Mouse (Mus musculus): ENCODE measurements around the gene Tstd1.

The Tstd1 gene

GRCm38 (mm10) chr1:171419291-171419882, 715 bp downstream of the Tstd1 start:
- no peak for DNase-seq (ENCODE audit: low spot score in 2 of 2)

GRCm38 (mm10) chr1:171419905-171420304, 1.2 kb downstream of the Tstd1 start:
- DNase-seq (ENCODE audit: low spot score in 2 of 2) = no peak

- no peak for DNase-seq (ENCODE audit: low spot score in 2 of 2)
These were observed 3.9 kb downstream of the Tstd1 start for GRCm38 (mm10) chr1:171422504-171423095.

- DNase-seq (ENCODE audit: low spot score in 2 of 2) = no peak
These were observed 6.0 kb downstream of the Tstd1 start for GRCm38 (mm10) chr1:171424638-171425037.

GRCm38 (mm10) chr1:171425126-171425525, 6.5 kb downstream of the Tstd1 start:
- no peak for DNase-seq (ENCODE audit: low spot score in 2 of 2)

GRCm38 (mm10) chr1:171432158-171432557, 13.5 kb downstream of the Tstd1 start:
- no peak for DNase-seq (ENCODE audit: low spot score in 2 of 2)

GRCm38 (mm10) chr1:171435288-171435814, 16.7 kb downstream of the Tstd1 start:
- DNase-seq (ENCODE audit: low spot score in 2 of 2) = no peak

GRCm38 (mm10) chr1:171435974-171436373, 17.3 kb downstream of the Tstd1 start:
- no peak for DNase-seq (ENCODE audit: low spot score in 2 of 2)

GRCm38 (mm10) chr1:171437264-171438013, 18.8 kb downstream of the Tstd1 start, which contains the start of gene F11r:
TSS of gene F11r (plus strand) at chr1:171437535.
- peak in 1 of 2 experiments; percentile 33 for DNase-seq (ENCODE audit: low spot score in 2 of 2)

GRCm38 (mm10) chr1:171438014-171438670, 19.5 kb downstream of the Tstd1 start:
- no peak for DNase-seq (ENCODE audit: low spot score in 2 of 2)

GRCm38 (mm10) chr1:171439072-171439471, 20.4 kb downstream of the Tstd1 start:
- DNase-seq (ENCODE audit: low spot score in 2 of 2) = no peak

- DNase-seq (ENCODE audit: low spot score in 2 of 2) = no peak
These were observed 21.5 kb downstream of the Tstd1 start for GRCm38 (mm10) chr1:171440025-171440725.

- no peak for DNase-seq (ENCODE audit: low spot score in 2 of 2)
These were observed 23.1 kb downstream of the Tstd1 start for GRCm38 (mm10) chr1:171441466-171442412.

- no peak for DNase-seq (ENCODE audit: low spot score in 2 of 2)
These were observed 23.7 kb downstream of the Tstd1 start for GRCm38 (mm10) chr1:171442413-171442760.

- no peak for DNase-seq (ENCODE audit: low spot score in 2 of 2)
These were observed 26.4 kb downstream of the Tstd1 start for GRCm38 (mm10) chr1:171445050-171445449.

GRCm38 (mm10) chr1:171446854-171447253, 28.2 kb downstream of the Tstd1 start:
- no peak for DNase-seq (ENCODE audit: low spot score in 2 of 2)

GRCm38 (mm10) chr1:171447692-171448091, 29.0 kb downstream of the Tstd1 start:
- no peak for DNase-seq (ENCODE audit: low spot score in 2 of 2)

- DNase-seq (ENCODE audit: low spot score in 2 of 2) = no peak
These were observed 31.4 kb downstream of the Tstd1 start for GRCm38 (mm10) chr1:171450062-171450461.

- no peak for DNase-seq (ENCODE audit: low spot score in 2 of 2)
These were observed 32.3 kb downstream of the Tstd1 start for GRCm38 (mm10) chr1:171451001-171451400.

GRCm38 (mm10) chr1:171452522-171452921, 33.9 kb downstream of the Tstd1 start:
- DNase-seq (ENCODE audit: low spot score in 2 of 2) = no peak

Measured in left cerebral cortex, adult 9 months (tissue).